Mouse (Mus musculus) embryo, embryonic 10 days (tissue): ENCODE results near the gene Srp9.
"Not testable (repeated sequence)": the region's sequence is repeated elsewhere in the genome, so short reads cannot be mapped to it uniquely, and the experiment has no call there.

Experiments used
- DNase-seq: peaks from one replicate; pipeline ENCODE4 v3.0.0-alpha.2; 2015; ENCODE audit warnings: low spot score

Srp9 gene

GRCm38 (mm10) chr1:182145546-182145945 is 21.0 kb downstream of the Srp9 start:
- DNase-seq: peak; percentile 78

- DNase-seq: no peak
These were observed 24.5 kb downstream of the Srp9 start for GRCm38 (mm10) chr1:182148864-182149514.

GRCm38 (mm10) chr1:182149966-182150365 is 25.4 kb downstream of the Srp9 start:
- peak; percentile 26 for DNase-seq

GRCm38 (mm10) chr1:182157734-182158133 is 33.2 kb downstream of the Srp9 start:
- no peak for DNase-seq

- no peak for DNase-seq
These were observed 35.0 kb downstream of the Srp9 start for GRCm38 (mm10) chr1:182159575-182159974.

GRCm38 (mm10) chr1:182162951-182163350 is 38.4 kb downstream of the Srp9 start:
- peak; percentile 5 for DNase-seq

GRCm38 (mm10) chr1:182164386-182164785 is 39.8 kb downstream of the Srp9 start, which contains the start of gene Vmn1r1:
Gene Vmn1r1 (minus strand): TSS chr1:182164486.
- no peak for DNase-seq

GRCm38 (mm10) chr1:182170206-182170605 is 45.7 kb downstream of the Srp9 start:
- DNase-seq: peak; percentile 0

- not testable (repeated sequence) for DNase-seq
These were observed 52.4 kb downstream of the Srp9 start for GRCm38 (mm10) chr1:182176985-182177384.

GRCm38 (mm10) chr1:182181456-182182305 is 57.1 kb downstream of the Srp9 start:
- DNase-seq: no peak
